Mouse (Mus musculus) heart, postnatal 14 days (tissue): ENCODE data around the gene Cntnap5a. TPM values are rescaled to one million over a fixed set of nuclear protein-coding genes. Genes with fewer than 3 reads are reported as not detected.
A peak's percentile ranks its signal among the peaks of the same experiment; 100 is the strongest.

Source experiments
- DNase-seq, 2 experiments: peaks; one replicate each; pipeline ENCODE4 v3.0.0; 2021 to 2022
- intact Hi-C: fragments of 180-260 bp; cut with DNase I; formaldehyde crosslinking; loops from one replicate; pipeline ENCODE4 v1.15.1; 2025
- microRNA-seq, 2 experiments: library from miRNA; unstranded; fragments of <30 nt; microRNA quantifications; one replicate each; pipeline ENCODE4 v1.2.0; 2021 to 2022
- total RNA-seq, 2 experiments: library from RNA; stranded (reverse); gene quantifications; 2 replicates each; pipeline ENCODE4 v1.2.3; 2021

Cntnap5a gene
- total RNA-seq, 2 experiments from 2014 or later: not detected

DNA sequence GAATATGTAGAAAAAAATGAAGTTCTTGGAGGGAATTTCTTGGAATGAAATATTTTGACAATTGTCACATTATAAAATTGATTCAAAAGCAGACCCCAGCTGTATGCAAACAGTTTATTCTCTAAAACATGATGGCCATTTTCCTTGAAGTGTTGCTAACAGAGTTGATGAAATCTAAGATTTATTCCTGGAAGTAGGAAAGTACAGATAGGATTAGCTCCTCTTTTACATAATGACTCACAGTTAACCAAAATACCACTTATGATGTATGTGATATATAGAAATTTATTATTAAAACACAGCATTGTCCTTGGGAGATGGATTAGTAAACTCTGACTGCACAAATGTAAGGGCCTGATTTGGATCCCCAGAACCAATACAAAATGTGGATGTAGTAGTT lies 669.1 kb downstream of the Cntnap5a start:
- intact Hi-C loops: no loop called here
- no peak for DNase-seq

DNA sequence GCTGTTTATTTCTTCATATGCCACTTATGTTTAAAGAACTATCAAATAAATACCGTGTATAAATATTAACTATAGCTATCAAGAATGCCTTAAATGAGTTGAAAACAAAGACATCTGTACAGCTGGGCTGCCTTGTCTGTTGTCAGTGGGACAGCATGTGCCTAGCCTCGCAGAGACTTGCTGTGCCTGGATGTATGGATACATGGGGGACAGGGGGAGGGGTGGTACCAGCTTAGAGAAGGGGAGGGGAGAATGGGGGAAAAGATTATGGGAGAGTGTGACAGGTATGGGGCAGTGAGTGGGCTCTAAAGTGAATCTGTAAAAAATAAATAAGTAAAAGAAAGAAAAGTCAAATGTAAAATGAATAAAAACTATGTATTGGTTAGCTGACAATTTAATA lies 681.0 kb downstream of the Cntnap5a start:
- DNase-seq: no peak
- intact Hi-C loops: no loop called here

GRCm38 (mm10) chr1:116366171-116366570 lies 681.6 kb downstream of the Cntnap5a start:
- intact Hi-C loops: no loop called here
- no peak for DNase-seq

GRCm38 (mm10) chr1:116366806-116367205 lies 682.2 kb downstream of the Cntnap5a start:
- DNase-seq: no peak
- intact Hi-C loops: no loop called here

DNA sequence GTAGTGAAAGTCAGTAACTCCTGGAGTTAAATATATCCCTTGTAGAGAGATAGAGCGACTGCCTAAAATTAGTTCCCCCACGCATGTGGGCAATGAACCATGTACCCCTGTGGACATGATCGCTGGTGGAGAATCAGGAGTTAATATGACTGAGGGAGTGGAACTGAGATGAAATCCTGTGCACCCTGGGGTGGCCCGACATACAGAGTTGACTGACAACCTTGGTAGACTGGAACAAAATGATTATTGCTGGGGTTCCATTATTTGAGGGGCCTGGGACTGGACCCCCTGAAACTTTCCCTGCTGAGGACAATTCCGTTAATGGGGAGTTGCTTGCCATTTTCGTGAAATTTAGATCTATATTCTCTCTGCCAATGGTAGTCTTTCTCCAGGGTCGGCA lies 683.0 kb downstream of the Cntnap5a start:
- no peak for DNase-seq
- intact Hi-C loops: no loop called here

DNA sequence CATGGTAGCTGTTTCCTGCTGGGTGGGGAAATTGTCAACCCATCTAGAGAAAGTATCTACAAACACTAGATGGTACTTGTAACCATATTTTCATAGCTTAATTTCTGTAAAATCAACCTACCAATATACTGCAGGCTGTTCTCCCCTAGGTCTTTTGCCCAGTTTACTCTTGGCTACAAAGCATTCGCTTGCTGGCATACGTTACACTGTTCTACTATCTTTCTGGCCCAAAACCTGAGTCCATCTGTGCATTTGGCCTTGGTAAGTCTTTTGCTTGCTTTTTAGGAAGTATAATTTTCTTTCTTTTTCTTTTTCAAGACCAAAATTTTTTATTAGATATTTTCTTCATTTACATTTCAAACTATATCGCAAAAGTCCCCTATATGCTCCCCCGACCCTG lies 686.3 kb downstream of the Cntnap5a start:
- DNase-seq: no peak
- intact Hi-C loops: no loop called here

GRCm38 (mm10) chr1:116373551-116373950 lies 689.0 kb downstream of the Cntnap5a start:
- intact Hi-C loops: no loop called here
- DNase-seq: no peak

GRCm38 (mm10) chr1:116392390-116392789 lies 707.8 kb downstream of the Cntnap5a start:
- intact Hi-C loops: no loop called here
- DNase-seq: no peak

GRCm38 (mm10) chr1:116401996-116402656 lies 717.6 kb downstream of the Cntnap5a start:
- intact Hi-C loops: no loop called here
- no peak for DNase-seq

DNA sequence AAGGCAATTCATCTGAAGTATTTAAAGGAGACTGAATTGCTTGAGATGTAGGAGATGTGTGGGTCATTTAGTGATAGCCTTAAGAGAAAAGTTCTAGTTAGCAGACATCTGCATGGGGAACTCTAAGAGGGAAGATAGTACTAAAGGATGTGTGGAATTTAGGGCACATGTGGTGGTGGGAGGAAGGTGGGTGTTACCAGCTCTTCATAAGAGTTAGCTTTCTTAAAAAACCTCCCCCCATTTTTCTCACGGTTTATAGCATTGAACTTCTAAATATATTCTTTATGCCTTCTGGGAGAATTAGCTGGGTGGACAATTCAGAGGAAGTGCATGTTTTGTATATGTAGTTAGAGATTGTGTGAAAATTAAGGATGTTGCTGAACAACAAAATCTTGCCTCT lies 725.3 kb downstream of the Cntnap5a start:
- intact Hi-C loops: no loop called here
- no peak for DNase-seq

GRCm38 (mm10) chr1:116428396-116428795 lies 743.8 kb downstream of the Cntnap5a start:
- intact Hi-C loops: no loop called here
- no peak for DNase-seq

DNA sequence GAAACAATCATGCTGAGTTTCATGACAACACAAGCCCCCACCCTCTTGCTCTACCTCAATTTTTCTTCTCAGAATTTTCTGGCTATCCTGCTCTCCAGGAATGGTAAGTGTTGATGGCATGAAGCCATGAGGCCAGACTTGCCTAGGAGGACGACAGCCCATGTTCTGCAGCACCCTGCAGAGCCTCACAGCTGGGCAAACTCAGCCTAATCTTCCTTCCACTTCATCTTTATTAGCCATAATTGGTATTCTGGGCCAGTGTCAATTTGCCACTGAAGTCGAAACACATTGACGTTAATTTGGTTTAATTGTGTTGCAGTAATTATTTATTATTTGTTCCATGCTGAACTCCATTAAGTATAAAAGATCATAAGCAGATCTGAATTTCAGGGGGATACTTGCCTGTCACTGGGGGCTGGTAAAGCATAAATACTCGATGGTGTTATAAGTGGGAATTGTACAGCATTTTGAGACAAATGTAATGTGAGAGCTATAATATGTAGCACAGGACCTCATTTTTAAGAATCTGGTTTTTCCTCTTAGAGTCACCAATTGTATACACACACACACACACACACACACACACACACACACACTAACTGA lies 770.7 kb downstream of the Cntnap5a start:
- DNase-seq: no peak
- intact Hi-C loops: no loop called here

DNA sequence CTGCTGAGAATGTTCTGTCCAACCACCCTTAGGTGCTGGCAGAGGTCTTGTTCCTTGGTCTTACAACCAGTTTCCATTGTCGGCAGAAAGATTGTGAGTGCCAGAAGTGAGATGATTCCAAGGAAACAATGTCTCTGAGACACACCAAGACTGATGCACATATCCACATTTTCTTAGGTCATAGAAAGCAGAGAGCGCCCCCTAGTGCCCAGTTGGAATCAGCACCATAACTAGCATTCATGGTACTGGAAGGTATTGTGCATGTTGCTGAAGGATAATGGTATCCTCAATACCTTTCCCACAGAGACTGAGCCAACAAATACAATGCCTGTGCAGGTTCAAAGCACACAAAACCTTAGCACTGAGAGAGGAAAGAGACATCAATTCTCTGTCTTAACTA lies 793.1 kb downstream of the Cntnap5a start:
- intact Hi-C loops: no loop called here
- peak; percentile 11 to 14 for DNase-seq

DNA sequence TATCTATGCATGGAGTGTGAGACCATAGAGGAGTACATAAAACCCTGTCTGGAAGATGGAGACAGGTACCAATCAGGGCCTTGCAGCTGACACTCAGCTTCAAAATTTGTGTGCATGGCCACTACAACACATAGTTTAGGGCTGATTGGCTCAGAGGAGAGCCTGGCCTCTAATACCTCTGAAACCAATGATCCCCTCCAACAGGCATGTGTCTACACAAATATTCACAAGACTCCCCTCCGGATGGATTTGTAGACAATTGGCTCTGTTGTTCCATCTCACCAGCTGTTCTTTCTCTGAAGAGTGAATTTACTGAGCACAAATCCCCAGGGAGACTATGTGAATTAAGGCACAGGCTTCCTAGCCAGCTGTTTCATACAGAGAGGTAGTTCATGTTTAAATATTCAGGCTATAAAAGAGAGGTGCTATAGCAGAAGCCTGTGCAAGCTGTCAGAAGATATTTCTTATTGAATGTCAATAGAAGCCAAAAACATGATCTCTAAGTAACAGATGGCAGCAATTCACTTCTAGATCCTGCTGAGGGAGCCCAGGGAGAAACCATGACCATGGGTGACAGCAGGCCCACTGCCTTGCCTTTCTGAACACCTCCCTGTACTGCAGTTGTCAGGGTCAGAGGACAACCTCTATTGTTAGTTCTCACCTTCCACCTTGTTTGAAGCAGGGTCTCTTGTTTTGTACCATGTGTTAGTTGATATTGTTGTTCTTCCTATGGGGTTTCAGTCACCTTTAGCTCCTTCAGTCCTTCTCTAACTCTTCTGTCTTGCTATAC lies 804.4 kb downstream of the Cntnap5a start:
- peak in 1 of 2 experiments; percentile 1 for DNase-seq
- intact Hi-C loops: no loop called here

DNA sequence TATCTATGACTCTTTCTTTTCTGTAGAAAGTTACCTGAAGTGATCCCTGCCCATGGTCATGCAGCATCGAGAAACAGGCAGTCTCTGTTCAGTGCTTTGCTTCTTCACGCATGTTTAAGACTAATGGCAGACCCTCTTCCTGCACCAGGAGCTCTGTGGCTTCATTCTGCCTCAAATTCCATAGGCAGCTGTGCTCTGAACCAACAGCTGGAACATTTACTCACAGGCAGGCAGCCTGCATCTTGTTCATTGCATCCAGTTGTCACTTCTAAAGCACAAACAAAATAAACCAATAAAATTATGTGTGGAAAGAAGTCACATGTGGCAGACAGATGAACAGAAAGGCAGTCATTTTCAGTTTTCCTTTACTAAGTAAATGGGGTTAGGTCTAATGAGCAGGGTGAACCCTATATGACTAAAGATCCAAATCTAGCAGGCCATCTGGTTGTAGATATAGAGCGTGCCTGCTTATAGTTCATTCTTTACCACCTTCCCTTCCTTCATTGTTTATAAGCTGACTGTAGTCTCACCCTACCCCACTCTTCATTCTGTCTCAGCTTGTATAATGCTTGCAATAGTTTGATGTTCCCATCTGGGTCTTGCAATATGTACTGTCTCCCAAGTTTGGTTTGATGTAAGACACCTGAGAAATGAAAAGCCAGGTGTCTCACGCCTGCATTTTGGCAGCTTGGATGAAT lies 893.6 kb downstream of the Cntnap5a start:
- intact Hi-C loops: no loop called here
- DNase-seq: no peak

GRCm38 (mm10) chr1:116616272-116616671 lies 931.7 kb downstream of the Cntnap5a start:
- intact Hi-C loops: no loop called here
- no peak for DNase-seq

Small RNA genes lying within 50 kb of the gene (microRNA-seq; reads per million reads assigned to microRNA genes)
- gene Gm23393: 0 reads per million in 2 experiments
